Mouse (Mus musculus) C2C12 (cell line): ENCODE results near the gene Ryr3. TPM values are rescaled to one million over a fixed set of nuclear protein-coding genes. Genes with fewer than 3 reads are reported as not detected.

Experiments used
- H3K27me3 ChIP-seq: one replicate; pipeline ENCODE4 v1.6.1; 2011; ENCODE audit not compliant: control insufficient read depth, insufficient read depth, insufficient read length
- H3K36me3 ChIP-seq: one replicate; pipeline ENCODE4 v1.6.1; 2011; ENCODE audit not compliant: control insufficient read depth, insufficient read depth
- H3K4me3 ChIP-seq: one replicate; pipeline ENCODE4 v1.5.1; 2011; ENCODE audit warnings: mild to moderate bottlenecking, control low read depth; ENCODE audit not compliant: poor library complexity, insufficient read depth, severe bottlenecking
- H3K79me2 ChIP-seq: one replicate; pipeline ENCODE4 v1.6.1; 2011; ENCODE audit not compliant: control insufficient read depth, insufficient read depth
- H3K79me3 ChIP-seq: one replicate; pipeline ENCODE4 v1.6.1; 2011; ENCODE audit warnings: low read depth, control low read depth
- H3ac ChIP-seq: one replicate; pipeline ENCODE3; 2011; ENCODE audit warnings: low read depth; ENCODE audit not compliant: control insufficient read depth, insufficient read length
- CEBPB ChIP-seq: IDR thresholded peaks from one replicate; pipeline ENCODE4 v1.6.1; 2011; ENCODE audit warnings: low read depth, mild to moderate bottlenecking, control low read depth, moderate library complexity
- CTCF ChIP-seq: IDR thresholded peaks from one replicate; pipeline ENCODE4 v1.5.1; 2011; ENCODE audit not compliant: control insufficient read depth, insufficient read depth, insufficient read length
- FOSL1 ChIP-seq: IDR thresholded peaks from one replicate; pipeline ENCODE4 v1.8.0; 2011; ENCODE audit warnings: mild to moderate bottlenecking, low read length; ENCODE audit not compliant: poor library complexity, insufficient read depth, severe bottlenecking
- MAX ChIP-seq: IDR thresholded peaks from one replicate; pipeline ENCODE4 v1.6.1; 2011; ENCODE audit warnings: mild to moderate bottlenecking, control low read depth
- MYOD1 ChIP-seq: IDR thresholded peaks from one replicate; pipeline ENCODE4 v1.6.1; 2011; ENCODE audit warnings: low read depth; ENCODE audit not compliant: control insufficient read depth, insufficient read length
- MYOG ChIP-seq: IDR thresholded peaks from one replicate; pipeline ENCODE4 v1.6.1; 2011; ENCODE audit not compliant: control insufficient read depth, insufficient read length; ENCODE audit errors: extremely low read depth
- USF1 ChIP-seq: IDR thresholded peaks from one replicate; pipeline ENCODE4 v1.6.1; 2011; ENCODE audit warnings: low read depth, mild to moderate bottlenecking, control low read depth, moderate library complexity
- polyA plus RNA-seq: library from polyadenylated mRNA; unstranded; fragments of >200 nt; fragmentation: generic; extraction: Trizol; gene quantifications from one replicate; pipeline ENCODE4 v1.2.1, GENCODE M21; 2012; ENCODE audit warnings: missing spikeins

The Ryr3 gene
- polyA plus RNA-seq, 1 experiment = 1.6 TPM

- no peak overlapping the region for H3K4me3 ChIP-seq
- H3ac ChIP-seq = no peak overlapping the region
- no peak for TF ChIP-seq CTCF
- no peaks in the 10 kb centered on the region for H3K79me3 ChIP-seq
- no peaks in the 10 kb centered on the region for H3K79me2 ChIP-seq
- H3K36me3 ChIP-seq = no peaks in the 10 kb centered on the region
- no peaks in the 10 kb centered on the region for H3K27me3 ChIP-seq
Observed at GRCm38 (mm10) chr2:112602487-112602886, 614.4 kb downstream of the Ryr3 start.

DNA sequence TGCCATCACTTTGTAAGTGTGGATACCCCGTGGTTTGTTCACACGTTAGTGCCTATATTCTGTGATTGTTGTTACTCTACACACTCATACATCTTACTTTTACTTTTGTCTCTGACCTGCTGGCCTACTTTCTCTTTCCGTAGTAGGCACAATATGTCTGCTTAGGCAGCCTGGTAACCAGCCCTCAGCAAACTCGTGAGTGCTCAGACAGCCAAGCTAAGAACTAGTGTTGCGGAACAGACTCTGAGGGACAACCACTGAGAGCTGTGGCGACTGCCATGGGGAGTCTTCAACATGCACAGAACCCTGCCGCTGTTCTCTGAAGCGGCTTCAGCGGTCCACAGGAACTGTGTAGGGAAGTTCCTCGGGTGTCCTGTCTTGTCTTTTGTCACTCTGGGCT lies 616.7 kb downstream of the Ryr3 start:
- Histone ChIP-seq H3K79me3 (no peaks in the 10 kb centered on the region), H3K27me3 (no peaks in the 10 kb centered on the region), H3K79me2 (no peaks in the 10 kb centered on the region), H3K4me3 (no peak overlapping the region), H3ac (no peak overlapping the region), H3K36me3 (no peaks in the 10 kb centered on the region)
- TF ChIP-seq MYOG (no peak), CEBPB (no peak), FOSL1 (no peak), MAX (no peak), USF1 (no peak), MYOD1 (no peak), CTCF (no peak)

DNA sequence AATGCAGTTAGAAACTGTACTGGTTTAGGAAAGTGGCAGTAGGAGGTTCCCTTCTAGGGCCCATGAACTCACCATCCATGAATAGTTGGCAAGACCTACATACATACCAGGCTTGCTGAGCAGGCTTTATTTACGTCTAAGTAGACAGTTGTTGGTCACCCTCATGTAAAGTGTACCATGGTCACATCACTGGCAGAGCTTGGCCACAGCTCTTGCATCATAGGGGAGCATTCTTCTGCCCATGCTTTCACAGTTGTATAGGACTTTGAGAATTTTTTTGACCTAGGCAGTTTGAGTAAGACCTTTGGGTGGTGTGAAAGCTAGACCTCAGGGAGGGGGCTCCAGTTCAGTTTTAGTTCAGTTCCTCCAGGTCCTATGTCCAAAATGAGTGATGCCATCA lies 619.8 kb downstream of the Ryr3 start:
- H3K79me3 ChIP-seq = no peaks in the 10 kb centered on the region
- no peak overlapping the region for H3ac ChIP-seq
- no peaks in the 10 kb centered on the region for H3K36me3 ChIP-seq
- H3K27me3 ChIP-seq = no peaks in the 10 kb centered on the region
- H3K79me2 ChIP-seq = no peaks in the 10 kb centered on the region
- TF ChIP-seq MYOG = no peak
- TF ChIP-seq FOSL1 = no peak
- no peak for TF ChIP-seq CTCF
- no peak for TF ChIP-seq CEBPB
- TF ChIP-seq MYOD1 = no peak
- no peak for TF ChIP-seq MAX
- no peak for TF ChIP-seq USF1
- H3K4me3 ChIP-seq = no peak overlapping the region

DNA sequence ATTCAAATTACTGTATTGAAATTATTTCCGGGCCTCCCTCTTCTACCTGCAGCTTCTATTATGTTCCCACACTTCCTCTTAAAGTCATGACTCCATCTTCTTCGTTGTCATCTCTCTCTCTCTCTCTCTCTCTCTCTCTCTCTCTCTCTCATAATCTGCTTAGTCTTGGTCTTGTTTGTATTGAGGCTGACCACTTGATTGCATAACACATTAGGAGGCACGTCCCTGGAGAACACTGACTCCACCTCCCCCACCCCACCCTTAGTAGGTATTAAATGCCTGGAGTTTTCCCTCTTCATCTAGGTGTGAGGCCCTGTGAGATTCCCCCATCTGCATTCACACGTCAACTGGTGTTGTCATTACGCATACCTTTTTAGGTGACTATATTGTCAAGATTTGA lies 620.5 kb downstream of the Ryr3 start:
- H3K27me3 ChIP-seq = no peaks in the 10 kb centered on the region
- no peak overlapping the region for H3K4me3 ChIP-seq
- H3K36me3 ChIP-seq = no peaks in the 10 kb centered on the region
- H3K79me3 ChIP-seq = no peaks in the 10 kb centered on the region
- H3K79me2 ChIP-seq = no peaks in the 10 kb centered on the region
- TF ChIP-seq FOSL1 = no peak
- H3ac ChIP-seq = no peak overlapping the region

- no peak overlapping the region for H3K4me3 ChIP-seq
- no peaks in the 10 kb centered on the region for H3K79me2 ChIP-seq
- H3ac ChIP-seq = no peak overlapping the region
- H3K27me3 ChIP-seq = no peaks in the 10 kb centered on the region
- TF ChIP-seq MAX = no peak
- TF ChIP-seq MYOG = no peak
- no peak for TF ChIP-seq MYOD1
- TF ChIP-seq CEBPB = no peak
- TF ChIP-seq USF1 = no peak
- no peak for TF ChIP-seq FOSL1
- TF ChIP-seq CTCF = no peak
- no peaks in the 10 kb centered on the region for H3K36me3 ChIP-seq
- H3K79me3 ChIP-seq = no peaks in the 10 kb centered on the region
Observed at GRCm38 (mm10) chr2:112595807-112596206, 621.1 kb downstream of the Ryr3 start.

GRCm38 (mm10) chr2:112593781-112594180 lies 623.1 kb downstream of the Ryr3 start:
- Histone ChIP-seq H3K27me3 (no peaks in the 10 kb centered on the region), H3K4me3 (no peak overlapping the region), H3K36me3 (no peaks in the 10 kb centered on the region), H3K79me3 (no peaks in the 10 kb centered on the region), H3ac (no peak overlapping the region), H3K79me2 (no peaks in the 10 kb centered on the region)
- TF ChIP-seq USF1 = no peak
- no peak for TF ChIP-seq MAX

GRCm38 (mm10) chr2:112593322-112593721 lies 623.6 kb downstream of the Ryr3 start:
- Histone ChIP-seq H3K4me3 (no peak overlapping the region), H3K27me3 (no peaks in the 10 kb centered on the region), H3ac (no peak overlapping the region), H3K36me3 (no peaks in the 10 kb centered on the region), H3K79me3 (no peaks in the 10 kb centered on the region), H3K79me2 (no peaks in the 10 kb centered on the region)
- TF ChIP-seq MAX = no peak
- no peak for TF ChIP-seq CEBPB
- no peak for TF ChIP-seq MYOD1
- no peak for TF ChIP-seq CTCF
- TF ChIP-seq USF1 = no peak
- TF ChIP-seq MYOG = no peak
- TF ChIP-seq FOSL1 = no peak
